Mouse (Mus musculus) embryo, embryonic 9.5 days (tissue): ENCODE measurements around the gene Hnrnph1.

Experiments
- DNase-seq: peaks from one replicate; pipeline ENCODE4 v3.0.0-alpha.2; 2017; ENCODE audit errors: extremely low spot score

Hnrnph1 gene

DNA sequence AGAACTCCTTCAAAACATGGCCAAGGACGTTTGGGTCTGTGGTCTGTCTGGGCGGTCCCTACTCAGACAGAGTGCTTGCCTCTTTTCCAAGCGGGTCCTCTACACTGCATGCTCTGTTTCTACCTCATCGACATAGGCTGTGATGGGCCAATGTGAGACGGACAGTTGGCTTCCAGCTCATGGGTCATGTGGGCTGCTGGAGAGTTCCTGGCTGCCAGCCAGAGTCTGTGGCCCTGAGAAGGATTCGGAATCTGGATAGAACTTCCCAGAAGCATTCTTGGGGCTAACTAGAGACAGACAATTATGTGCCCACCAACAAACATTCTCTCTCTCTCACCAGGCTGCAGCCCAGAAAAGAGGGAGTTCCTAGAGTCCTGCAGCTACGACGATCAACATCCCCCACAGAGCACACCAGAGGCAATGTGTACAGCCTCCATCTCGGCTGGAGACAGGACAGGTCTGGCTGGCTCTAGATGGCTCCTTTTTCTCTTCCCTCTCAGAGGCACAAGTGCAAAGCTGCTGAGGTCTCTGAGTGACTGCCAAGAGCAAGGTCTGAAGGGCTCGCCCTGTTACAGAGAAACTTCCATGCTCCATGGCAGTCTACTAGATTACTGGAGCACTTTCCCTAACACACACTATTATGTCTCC lies 26.7 kb downstream of the Hnrnph1 start:
- no peak for DNase-seq

GRCm38 (mm10) chr11:50407235-50407634 lies 30.4 kb downstream of the Hnrnph1 start:
- DNase-seq, result no peak

DNA sequence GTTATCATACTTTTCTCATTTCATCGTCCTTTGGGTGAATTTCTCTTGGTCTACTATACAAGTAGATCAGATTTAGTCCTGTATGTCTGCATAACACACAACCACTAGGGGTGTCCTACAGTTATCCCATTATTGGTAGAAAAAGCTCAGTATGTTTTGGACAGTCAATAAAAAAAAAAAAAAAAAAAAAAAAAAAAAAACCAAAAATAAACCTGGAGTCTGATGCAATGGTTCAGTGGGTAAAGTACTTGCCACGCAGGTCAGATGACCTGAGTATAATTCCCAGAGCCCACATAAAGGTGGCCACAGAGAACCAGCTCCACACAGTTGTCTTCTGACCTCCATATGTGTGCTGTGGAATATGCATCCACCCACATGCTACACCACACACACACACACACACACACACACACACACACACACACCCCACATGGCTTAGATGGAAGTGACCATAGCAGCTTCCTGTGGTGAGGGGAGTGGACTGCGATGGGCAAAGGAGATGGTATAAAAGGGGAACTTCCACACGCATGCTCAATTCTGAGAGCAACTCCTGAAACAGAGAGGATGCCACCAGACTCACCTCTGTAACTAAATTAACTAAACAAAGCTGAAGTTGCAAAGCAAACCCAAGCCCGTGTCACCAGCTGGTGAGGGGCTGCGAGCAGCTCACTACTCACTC lies 38.9 kb downstream of the Hnrnph1 start:
- DNase-seq, result no peak

DNA sequence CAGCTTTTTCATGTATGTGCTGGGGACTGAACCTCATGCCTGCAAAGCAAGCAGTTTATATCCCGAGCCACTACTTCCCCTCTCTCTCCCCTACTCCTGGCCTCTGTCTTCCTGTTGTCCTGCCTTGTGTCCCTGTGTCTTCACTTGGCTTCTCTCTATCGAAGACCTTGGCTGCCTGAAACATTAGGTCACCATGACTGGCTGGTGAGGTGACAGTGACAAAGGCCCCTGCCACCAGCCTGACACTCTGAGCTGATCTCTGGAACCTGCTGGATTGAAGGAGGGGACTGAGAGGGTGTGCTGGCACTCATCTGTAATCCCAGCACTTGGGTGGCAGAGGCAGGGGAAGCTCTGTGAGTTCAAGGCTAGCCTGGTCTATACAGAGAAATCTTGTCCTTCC lies 41.1 kb downstream of the Hnrnph1 start:
- DNase-seq, result no peak

DNA sequence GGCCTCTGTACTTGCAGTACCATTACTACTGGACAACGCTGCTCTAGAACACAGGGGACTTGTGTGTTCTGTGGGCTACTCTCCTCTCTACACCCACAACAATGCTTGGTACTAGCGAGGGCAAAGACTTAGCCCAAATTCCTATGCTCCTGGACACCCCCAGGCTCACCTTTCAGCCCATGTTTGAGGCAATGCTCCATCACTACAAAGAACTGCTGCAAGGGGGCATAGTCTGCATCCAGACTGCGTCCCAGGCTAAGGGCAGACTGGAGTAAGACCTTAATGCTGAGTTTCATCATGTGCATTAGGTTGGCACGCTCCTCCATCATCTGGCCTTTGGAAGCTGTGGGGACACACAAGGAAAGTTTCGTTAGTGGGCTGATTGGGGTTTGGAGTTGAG lies 44.7 kb downstream of the Hnrnph1 start:
- no peak for DNase-seq

DNA sequence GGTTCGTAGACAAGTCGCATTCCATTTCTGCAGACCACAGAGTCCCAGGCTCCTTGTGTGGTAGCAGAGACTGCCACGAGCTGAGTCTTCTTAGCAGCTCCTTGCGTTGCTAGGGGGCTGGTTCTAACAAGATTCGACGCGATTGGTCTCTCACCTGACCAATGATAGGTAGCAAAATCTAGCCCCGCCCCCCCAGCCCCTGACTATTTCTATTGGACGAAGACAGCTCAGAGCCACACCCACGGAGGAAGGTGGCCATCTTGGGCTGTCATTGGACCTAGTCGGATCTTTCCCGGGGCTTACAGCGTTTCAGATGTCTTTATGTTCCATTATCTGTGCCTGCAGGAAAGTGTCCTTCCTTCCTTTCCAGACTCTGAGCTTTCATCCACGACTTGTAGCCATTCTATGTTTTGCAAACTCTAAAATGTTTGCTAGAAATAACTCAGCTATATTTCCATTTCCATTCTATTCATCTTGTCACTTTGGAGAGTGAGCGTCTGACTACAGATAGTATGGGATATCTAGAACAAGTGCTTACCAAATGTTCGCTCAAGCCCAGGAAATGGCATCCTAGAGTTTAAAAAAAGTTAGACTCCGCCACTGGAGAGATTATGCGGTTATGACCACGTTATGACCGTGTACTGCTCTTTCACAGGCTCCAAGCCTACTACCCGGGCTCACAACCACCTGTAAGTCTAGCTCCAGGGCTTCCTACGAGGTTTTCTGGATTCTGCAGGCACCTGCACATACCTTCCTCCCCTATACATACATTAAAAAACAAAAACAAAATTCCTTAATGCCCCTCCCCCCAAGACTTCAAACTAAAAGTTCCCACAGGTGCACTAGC lies 45.4 kb downstream of the Hnrnph1 start:
- peak; percentile 89 for DNase-seq

- no peak for DNase-seq
Measured at GRCm38 (mm10) chr11:50426056-50426455, 49.3 kb downstream of the Hnrnph1 start.

GRCm38 (mm10) chr11:50430277-50431133 lies 53.7 kb downstream of the Hnrnph1 start, which contains the start of gene Rufy1:
Rufy1 (minus strand) TSS chr11:50431125.
- DNase-seq, result peak; percentile 86

- peak; percentile 32 for DNase-seq
Measured at GRCm38 (mm10) chr11:50431134-50432068, 54.6 kb downstream of the Hnrnph1 start.

GRCm38 (mm10) chr11:50432069-50432440 lies 55.3 kb downstream of the Hnrnph1 start:
- DNase-seq, result no peak

GRCm38 (mm10) chr11:50432896-50433295 lies 56.1 kb downstream of the Hnrnph1 start:
- DNase-seq, result no peak
